ENCODE assay signal across 32 mouse cellular contexts in genomic region chr1:193466306-193466705, GRCm38 (mm10).
"Had no signal": no experiment of that assay in that cellular context is flagged by ENCODE, and none has a peak within 500 bp of the region (broad histone marks: within the 10 kb centered on the region; RNA-seq: fewer than 3 reads in every experiment).

No protein-coding gene starts in this region.

- H3K27ac ChIP-seq: limb, embryonic 10.5 days; limb, embryonic 12.5 days; limb, embryonic 13.5 days; limb, embryonic 15.5 days; liver, embryonic 12.5 days; liver, embryonic 13.5 days; liver, embryonic 14.5 days; liver, embryonic 15.5 days; lung, embryonic 15.5 days; macrophage; midbrain, embryonic 10.5 days; midbrain, embryonic 12.5 days; midbrain, embryonic 13.5 days; midbrain, embryonic 15.5 days; neural tube, embryonic 12.5 days had no signal

- H3K4me3 ChIP-seq: limb, embryonic 10.5 days; limb, embryonic 12.5 days; limb, embryonic 13.5 days; limb, embryonic 15.5 days; liver, embryonic 12.5 days; liver, embryonic 13.5 days; liver, embryonic 15.5 days; lung, embryonic 15.5 days; megakaryocyte, embryonic 14.5 days; midbrain, embryonic 10.5 days; midbrain, embryonic 12.5 days; midbrain, embryonic 13.5 days; midbrain, embryonic 15.5 days; myocyte; neural tube, embryonic 12.5 days had no signal

- H3K9ac ChIP-seq: limb, embryonic 12.5 days; limb, embryonic 13.5 days; limb, embryonic 15.5 days; liver, embryonic 12.5 days; liver, embryonic 13.5 days; liver, embryonic 14.5 days; liver, embryonic 15.5 days; liver, postnatal 0 days; lung, embryonic 14.5 days; lung, embryonic 15.5 days; midbrain, embryonic 12.5 days; midbrain, embryonic 13.5 days; midbrain, embryonic 15.5 days; neural tube, embryonic 12.5 days had no signal

- H3K4me1 ChIP-seq: limb, embryonic 10.5 days; limb, embryonic 12.5 days; limb, embryonic 13.5 days; limb, embryonic 15.5 days; liver, embryonic 12.5 days; liver, embryonic 13.5 days; liver, embryonic 15.5 days; lung, embryonic 15.5 days; megakaryocyte, embryonic 14.5 days; midbrain, embryonic 10.5 days; midbrain, embryonic 12.5 days; midbrain, embryonic 13.5 days; midbrain, embryonic 15.5 days; neural tube, embryonic 12.5 days had no signal

- DNase-seq: left cerebral cortex, postnatal 4 days; liver; liver, embryonic 13.5 days; liver, postnatal 0 days; lung, adult 18-20 months; lung, adult 2 months; lung, embryonic 14.5 days; lung, postnatal 10 days; lung, postnatal 14 days; lung, postnatal 36 days; lung, postnatal 4 days; midbrain, embryonic 14.5 days had no signal

- H3K27me3 ChIP-seq: limb, embryonic 12.5 days; limb, embryonic 13.5 days; limb, embryonic 15.5 days; liver, embryonic 12.5 days; liver, embryonic 13.5 days; liver, embryonic 15.5 days; lung, embryonic 15.5 days; megakaryocyte, embryonic 14.5 days; midbrain, embryonic 12.5 days; midbrain, embryonic 13.5 days; midbrain, embryonic 15.5 days; neural tube, embryonic 12.5 days had no signal

- H3K9me3 ChIP-seq: limb, embryonic 10.5 days; limb, embryonic 12.5 days; limb, embryonic 13.5 days; limb, embryonic 15.5 days; liver, embryonic 12.5 days; liver, embryonic 13.5 days; liver, embryonic 15.5 days; lung, embryonic 15.5 days; midbrain, embryonic 12.5 days; midbrain, embryonic 13.5 days; midbrain, embryonic 15.5 days; neural tube, embryonic 12.5 days had no signal

- H3K36me3 ChIP-seq: limb, embryonic 10.5 days; limb, embryonic 12.5 days; limb, embryonic 13.5 days; limb, embryonic 15.5 days; liver, embryonic 12.5 days; liver, embryonic 13.5 days; liver, embryonic 15.5 days; lung, embryonic 15.5 days; midbrain, embryonic 10.5 days; midbrain, embryonic 12.5 days; midbrain, embryonic 13.5 days; midbrain, embryonic 15.5 days; neural tube, embryonic 12.5 days had no signal

- ATAC-seq: liver, embryonic 12.5 days; liver, postnatal 0 days; lung, postnatal 0 days; midbrain, embryonic 13.5 days; midbrain, embryonic 15.5 days; midbrain, embryonic 16.5 days had no signal

- H3K4me2 ChIP-seq: limb, embryonic 12.5 days; limb, embryonic 13.5 days; limb, embryonic 15.5 days; liver, embryonic 11.5 days; liver, embryonic 12.5 days; liver, embryonic 13.5 days; liver, embryonic 15.5 days; lung, embryonic 14.5 days; lung, embryonic 15.5 days; midbrain, embryonic 11.5 days; midbrain, embryonic 12.5 days; midbrain, embryonic 13.5 days; midbrain, embryonic 15.5 days; neural tube, embryonic 12.5 days had no signal
